ENCODE assay signal across 17 mouse cellular contexts in genomic region chr3:101859740-101860139, GRCm38 (mm10). TPM values are rescaled to one million over a fixed set of nuclear protein-coding genes. Genes with fewer than 3 reads are reported as not detected.
"Had no signal": no experiment of that assay in that cellular context is flagged by ENCODE, and none has a peak within 500 bp of the region (broad histone marks: within the 10 kb centered on the region; RNA-seq: fewer than 3 reads in every experiment).

No protein-coding gene starts in this region.

- H3K9me3 ChIP-seq: limb, embryonic 15.5 days; liver, embryonic 12.5 days; megakaryocyte, embryonic 14.5 days; midbrain, embryonic 12.5 days; stomach, embryonic 15.5 days had no signal

- H3K4me3 ChIP-seq: limb, embryonic 15.5 days; liver, embryonic 12.5 days; megakaryocyte, embryonic 14.5 days; midbrain, embryonic 12.5 days; stomach, embryonic 15.5 days had no signal

- H3K27me3 ChIP-seq: limb, embryonic 15.5 days; liver, embryonic 12.5 days; megakaryocyte, embryonic 14.5 days; midbrain, embryonic 12.5 days; stomach, embryonic 15.5 days had no signal

- H3K4me2 ChIP-seq: limb, embryonic 15.5 days; liver, embryonic 12.5 days; lung, embryonic 14.5 days; midbrain, embryonic 12.5 days; stomach, embryonic 15.5 days had no signal

- H3K9ac ChIP-seq: limb, embryonic 15.5 days; liver, embryonic 12.5 days; lung, embryonic 14.5 days; midbrain, embryonic 12.5 days; stomach, embryonic 15.5 days had no signal

- DNase-seq: kidney, adult 9 months; kidney, postnatal 36 days; lung, embryonic 14.5 days; lung, postnatal 10 days; lung, postnatal 4 days; right cerebral cortex, postnatal 4 days; spleen, adult 18-20 months; thymus, adult 2 months; thymus, postnatal 25 days had no signal

- H3K4me1 ChIP-seq: limb, embryonic 15.5 days; liver, embryonic 12.5 days; stomach, embryonic 15.5 days had no signal

- H3K36me3 ChIP-seq: liver, embryonic 12.5 days had no signal

- H3K27ac ChIP-seq: kidney, postnatal 0 days; limb, embryonic 15.5 days; liver, embryonic 12.5 days; midbrain, embryonic 12.5 days; stomach, embryonic 15.5 days had no signal

- ATAC-seq: liver, embryonic 12.5 days; midbrain, embryonic 16.5 days had no signal

RNA-seq across cellular contexts. Expression of gene Mab21l3, which starts 11.0 kb away (rescaled TPM):
- total RNA-seq: layer of hippocampus, adult 18-20 months had no signal
